Mouse (Mus musculus) MEL (cell line): ENCODE results near the gene Fam20b. TPM values are rescaled to one million over a fixed set of nuclear protein-coding genes. Genes with fewer than 3 reads are reported as not detected.

Experiments used
- DNase-seq: peaks from one replicate; pipeline ENCODE4 v3.0.0; 2011; ENCODE audit warnings: low read depth, low spot score
- H3K27ac ChIP-seq: 2 replicates; pipeline ENCODE4 v1.5.1; 2012; ENCODE audit warnings: low read depth, mild to moderate bottlenecking, control low read depth, low read length, moderate library complexity; ENCODE audit not compliant: control insufficient read depth
- H3K27me3 ChIP-seq, 2 experiments: fragments of 150-350 bp in 1 of 2; sonication (generic) in 1 of 2; 2 replicates each; pipeline ENCODE4 v1.6.1; 2012; ENCODE audit warnings: low read length in 2 of 2, mild to moderate bottlenecking in 2 of 2, improper control_type of control experiment in 1 of 2, moderate library complexity in 1 of 2; ENCODE audit not compliant: insufficient read depth in 2 of 2, control insufficient read depth in 1 of 2
- H3K36me3 ChIP-seq, 2 experiments: 2 replicates each; pipeline ENCODE4 v1.6.1; 2012 to 2014; ENCODE audit warnings: low read length in 2 of 2, improper control_type of control experiment in 1 of 2, inconsistent platforms in 1 of 2, mild to moderate bottlenecking in 1 of 2; ENCODE audit not compliant: insufficient read depth in 2 of 2, control insufficient read depth in 1 of 2
- H3K4me1 ChIP-seq, 2 experiments: fragments of 150-350 bp in 1 of 2; sonication (generic) in 1 of 2; 2 replicates each; pipeline ENCODE4 v1.6.1; 2012; ENCODE audit warnings: low read length in 2 of 2, improper control_type of control experiment in 1 of 2, mild to moderate bottlenecking in 1 of 2; ENCODE audit not compliant: insufficient read depth in 2 of 2, control insufficient read depth in 1 of 2
- H3K4me3 ChIP-seq, 2 experiments: fragments of 150-350 bp in 1 of 2; sonication (generic) in 1 of 2; 2 replicates each; pipeline ENCODE4 v1.5.1; 2012; ENCODE audit warnings: low read depth in 2 of 2, low read length in 2 of 2, mild to moderate bottlenecking in 2 of 2, moderate library complexity in 2 of 2, control low read depth in 1 of 2, improper control_type of control experiment in 1 of 2; ENCODE audit not compliant: control insufficient read depth in 1 of 2, insufficient read depth in 1 of 2
- H3K79me2 ChIP-seq: 2 replicates; pipeline ENCODE4 v1.6.1; 2012; ENCODE audit warnings: mild to moderate bottlenecking, low read length, moderate library complexity; ENCODE audit not compliant: control insufficient read depth, poor library complexity, insufficient read depth
- H3K9ac ChIP-seq: 2 replicates; pipeline ENCODE4 v1.6.1; 2012; ENCODE audit warnings: low read depth, mild to moderate bottlenecking, control low read depth, low read length, moderate library complexity; ENCODE audit not compliant: control insufficient read depth, poor library complexity, severe bottlenecking
- H3K9me3 ChIP-seq: fragments of 150-350 bp; sonication (generic); replicated peaks from 2 replicates; pipeline ENCODE4 v1.6.1; 2012; ENCODE audit warnings: mild to moderate bottlenecking, low read length, improper control_type of control experiment, moderate library complexity; ENCODE audit not compliant: insufficient read depth
- BHLHE40 ChIP-seq: IDR thresholded peaks from 2 replicates; pipeline ENCODE4 v1.6.1; 2012; ENCODE audit warnings: low read depth, mild to moderate bottlenecking, inconsistent platforms, low read length, improper control_type of control experiment, borderline replicate concordance
- CHD1 ChIP-seq: IDR thresholded peaks from 2 replicates; pipeline ENCODE4 v1.6.1; 2012; ENCODE audit warnings: low read depth, mild to moderate bottlenecking, inconsistent platforms, low read length, improper control_type of control experiment
- E2F4 ChIP-seq: IDR thresholded peaks from 2 replicates; pipeline ENCODE4 v1.6.1; 2011; ENCODE audit warnings: low read depth, low read length, improper control_type of control experiment, borderline replicate concordance
- EP300 ChIP-seq, 2 experiments: IDR thresholded peaks; 2 replicates each; pipeline ENCODE4 v1.6.1; 2011; ENCODE audit warnings: improper control_type of control experiment in 2 of 2, low read length in 2 of 2, low read depth in 1 of 2, mild to moderate bottlenecking in 1 of 2
- ETS1 ChIP-seq: IDR thresholded peaks from 2 replicates; pipeline ENCODE4 v1.6.1; 2012; ENCODE audit warnings: low read depth, mild to moderate bottlenecking, inconsistent platforms, low read length, improper control_type of control experiment, moderate library complexity
- HCFC1 ChIP-seq: IDR thresholded peaks from 2 replicates; pipeline ENCODE4 v1.6.1; 2012; ENCODE audit warnings: low read depth, mild to moderate bottlenecking, inconsistent platforms, low read length, improper control_type of control experiment, moderate library complexity
- JUND ChIP-seq: IDR thresholded peaks from 2 replicates; pipeline ENCODE4 v1.6.1; 2011; ENCODE audit warnings: low read depth, mild to moderate bottlenecking, improper control_type of control experiment, low read length
- MAX ChIP-seq: IDR thresholded peaks from 2 replicates; pipeline ENCODE4 v1.6.1; 2011; ENCODE audit warnings: low read length, improper control_type of control experiment
- MEF2A ChIP-seq: IDR thresholded peaks from 2 replicates; pipeline ENCODE4 v1.6.1; 2014; ENCODE audit warnings: low read depth, mild to moderate bottlenecking, inconsistent platforms, low read length, improper control_type of control experiment; ENCODE audit not compliant: poor library complexity, insufficient replicate concordance, severe bottlenecking; ENCODE audit errors: extremely low read depth
- MXI1 ChIP-seq: IDR thresholded peaks from 2 replicates; pipeline ENCODE4 v1.6.1; 2011; ENCODE audit warnings: mild to moderate bottlenecking, low read depth, low read length, improper control_type of control experiment
- MYC ChIP-seq: IDR thresholded peaks from 2 replicates; pipeline ENCODE4 v1.6.1; 2011; ENCODE audit warnings: low read depth, mild to moderate bottlenecking, low read length, improper control_type of control experiment, moderate library complexity
- NRF1 ChIP-seq: IDR thresholded peaks from 2 replicates; pipeline ENCODE4 v1.6.1; 2014; ENCODE audit warnings: low read depth, mild to moderate bottlenecking, inconsistent platforms, low read length, improper control_type of control experiment, moderate library complexity; ENCODE audit not compliant: poor library complexity, insufficient read depth, severe bottlenecking
- POLR2A ChIP-seq, 2 experiments: IDR thresholded peaks; 2 replicates each; pipeline ENCODE4 v1.6.1; 2011 to 2012; ENCODE audit warnings: low read length in 2 of 2, mild to moderate bottlenecking in 2 of 2, control low read depth in 1 of 2, improper control_type of control experiment in 1 of 2, low read depth in 1 of 2, moderate library complexity in 1 of 2; ENCODE audit not compliant: control insufficient read depth in 1 of 2, insufficient read depth in 1 of 2, poor library complexity in 1 of 2
- RCOR1 ChIP-seq: IDR thresholded peaks from 2 replicates; pipeline ENCODE4 v1.6.1; 2012; ENCODE audit warnings: low read depth, mild to moderate bottlenecking, inconsistent platforms, low read length, improper control_type of control experiment
- SIN3A ChIP-seq: IDR thresholded peaks from 2 replicates; pipeline ENCODE4 v1.6.1; 2012; ENCODE audit warnings: low read length, improper control_type of control experiment, inconsistent platforms
- SMC3 ChIP-seq: IDR thresholded peaks from 2 replicates; pipeline ENCODE4 v1.6.1; 2011; ENCODE audit warnings: low read depth, low read length, improper control_type of control experiment
- TBP ChIP-seq: IDR thresholded peaks from 2 replicates; pipeline ENCODE4 v1.8.0; 2011; ENCODE audit warnings: low read depth, low read length, improper control_type of control experiment
- TCF12 ChIP-seq: IDR thresholded peaks from 2 replicates; pipeline ENCODE4 v1.6.1; 2014; ENCODE audit warnings: low read depth, mild to moderate bottlenecking, inconsistent platforms, low read length, improper control_type of control experiment, moderate library complexity
- UBTF ChIP-seq: IDR thresholded peaks from 2 replicates; pipeline ENCODE4 v1.6.1; 2012; ENCODE audit warnings: low read depth, mild to moderate bottlenecking, inconsistent platforms, low read length, improper control_type of control experiment, moderate library complexity, borderline replicate concordance; ENCODE audit not compliant: insufficient read depth
- USF1 ChIP-seq: IDR thresholded peaks from 2 replicates; pipeline ENCODE4 v1.6.1; 2014; ENCODE audit warnings: low read depth, mild to moderate bottlenecking, inconsistent platforms, low read length, improper control_type of control experiment, moderate library complexity
- USF2 ChIP-seq, 2 experiments: IDR thresholded peaks; 2 replicates each; pipeline ENCODE4 v1.6.1; 2011 to 2012; ENCODE audit warnings: improper control_type of control experiment in 2 of 2, low read length in 2 of 2, borderline replicate concordance in 1 of 2, inconsistent platforms in 1 of 2, low read depth in 1 of 2, mild to moderate bottlenecking in 1 of 2; ENCODE audit not compliant: insufficient read depth in 1 of 2
- ZMIZ1 ChIP-seq: IDR thresholded peaks from 2 replicates; pipeline ENCODE4 v1.6.1; 2012; ENCODE audit warnings: low read depth, mild to moderate bottlenecking, inconsistent platforms, low read length, improper control_type of control experiment, moderate library complexity
- polyA plus RNA-seq, 2 experiments: library from polyadenylated mRNA; stranded (reverse) in 1 of 2; unstranded in 1 of 2; fragments of >175 nt in 1 of 2; fragments of >200 nt in 1 of 2; gene quantifications; 2 replicates each; pipeline versions ENCODE4 v1.2.1 to v1.2.4; 2012; ENCODE audit warnings: low replicate concordance in 2 of 2, low read depth in 1 of 2; ENCODE audit not compliant: insufficient read length in 2 of 2, insufficient read depth in 1 of 2, missing spikeins in 1 of 2
- total RNA-seq: library from RNA; depleted of rRNA; stranded (reverse); fragments of 300-350 nt; gene quantifications from 2 replicates; pipeline ENCODE4 v1.2.3, GENCODE M21; 2012

The Fam20b gene
- total and polyA plus RNA-seq, 3 experiments, result 19.6 to 22.0 TPM; not detected in 1

DNA sequence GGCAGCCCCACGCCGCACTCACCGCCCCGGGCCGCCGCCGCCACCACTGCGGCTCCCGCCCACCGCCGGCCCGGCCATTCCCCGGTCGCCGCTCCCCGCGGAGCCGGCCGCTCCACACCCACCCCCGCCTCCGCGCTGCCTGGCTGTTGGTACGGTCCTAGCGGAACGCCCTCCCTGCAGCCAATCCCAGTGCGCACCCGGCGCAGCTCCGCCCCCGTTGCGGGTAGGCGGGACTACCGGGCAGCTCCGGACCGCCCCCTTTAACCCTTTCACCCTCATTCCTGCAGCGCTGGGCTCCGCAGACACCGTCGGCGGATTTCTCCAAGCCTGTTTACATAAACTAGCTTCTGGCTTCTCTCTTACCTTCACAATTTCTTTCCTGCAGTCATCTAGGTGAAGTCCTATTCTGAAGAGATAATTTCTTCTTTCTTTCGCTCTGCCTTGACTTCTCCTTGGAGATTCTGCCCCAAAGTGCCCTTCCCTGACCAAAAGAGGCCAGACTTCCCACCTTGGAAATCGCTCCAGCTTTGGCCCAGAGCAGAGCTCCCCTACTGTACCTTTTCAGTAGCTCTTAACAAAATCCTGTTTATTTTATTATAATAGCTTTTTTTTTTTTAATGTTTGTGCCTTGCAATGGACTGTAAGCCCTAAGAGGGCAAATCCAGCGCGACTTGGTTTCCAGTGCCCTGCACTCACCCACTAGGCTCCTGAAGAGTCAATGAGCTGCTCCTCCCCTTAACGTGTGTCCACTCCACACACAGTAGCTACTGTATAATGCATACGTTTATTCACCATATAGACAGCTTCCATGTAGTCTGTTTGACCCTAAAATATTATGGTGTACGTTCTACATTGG lies at the start of gene Fam20b (continued):
- TF ChIP-seq USF2 (IDR thresholded peaks at IDR 0.05; ENCODE audit: borderline replicate concordance in 1 of 2, insufficient read depth in 1 of 2, low read depth in 1 of 2, low read length in 2 of 2) (no peak), SIN3A (peak; percentile 90), SMC3 (no peak), E2F4 (no peak), POLR2A (IDR thresholded peaks at IDR 0.05; ENCODE audit: control insufficient read depth in 1 of 2, insufficient read depth in 1 of 2, low read depth in 1 of 2, low read length in 2 of 2, poor library complexity in 1 of 2) (peak in 1 of 2 experiments; percentile 44; a peak in 1 of 4 replicates)

DNA sequence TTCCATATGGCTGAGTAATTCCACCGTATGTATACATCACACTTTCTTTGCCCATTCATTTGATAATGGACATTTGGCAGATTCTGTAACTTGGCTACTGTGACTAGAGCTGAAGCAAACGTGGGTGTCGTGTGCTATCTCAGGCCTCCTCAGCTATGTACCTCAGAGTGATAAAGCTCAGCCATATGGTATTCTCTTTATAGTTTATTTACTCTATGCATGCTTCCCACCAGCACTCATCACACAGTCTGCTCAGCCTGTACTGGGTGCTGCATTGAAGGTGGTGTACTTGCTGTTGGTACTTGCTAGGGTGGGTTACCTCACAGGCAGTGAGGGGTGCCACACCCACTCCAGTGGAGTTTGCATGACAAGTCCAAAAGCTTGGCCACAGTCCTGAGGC lies 46.4 kb upstream of the Fam20b start:
- no peaks in the 10 kb centered on the region for H3K9me3 ChIP-seq
- H3K4me3 ChIP-seq, result no peak overlapping the region
- no peaks in the 10 kb centered on the region for H3K4me1 ChIP-seq
- H3K36me3 ChIP-seq, result no peaks in the 10 kb centered on the region
- TF ChIP-seq HCFC1 (no peak), TBP (no peak), ETS1 (no peak), RCOR1 (no peak), SIN3A (no peak), UBTF (no peak), JUND (no peak), NRF1 (no peak), TCF12 (no peak), ZMIZ1 (no peak), CHD1 (no peak), POLR2A (IDR thresholded peaks at IDR 0.05; ENCODE audit: control insufficient read depth in 1 of 2, insufficient read depth in 1 of 2, low read depth in 1 of 2, low read length in 2 of 2, poor library complexity in 1 of 2) (no peak), BHLHE40 (no peak), MYC (no peak), MEF2A (no peak), EP300 (IDR thresholded peaks at IDR 0.05; ENCODE audit: low read depth in 1 of 2, low read length in 2 of 2) (no peak), SMC3 (no peak), MXI1 (no peak), USF1 (no peak), MAX (no peak)
- TF ChIP-seq, all 39 proteins: peak for 0
- Histone ChIP-seq H3K79me2 (no peaks in the 10 kb centered on the region), H3K27ac (no peak overlapping the region), H3K27me3 (no peaks in the 10 kb centered on the region; a peak in 1 of 4 replicates), H3K9ac (no peak overlapping the region)
- no peak for DNase-seq
